Mouse (Mus musculus): ENCODE data around the gene Schip1. TPM values are rescaled to one million over a fixed set of nuclear protein-coding genes. Genes with fewer than 3 reads are reported as not detected.

The Schip1 gene
- polyA plus RNA-seq, 1 experiment from 2014 or later: 164 TPM

- H3K4me3 ChIP-seq (replicated peaks): no peak overlapping the region
- H3K27me3 ChIP-seq (replicated peaks): no peaks in the 10 kb centered on the region
- H3K9me3 ChIP-seq (replicated peaks): no peaks in the 10 kb centered on the region
- H3K36me3 ChIP-seq: peaks cover 2% of the 10 kb centered on the region; the same call in 1 of the 2 replicates
- ATAC-seq (ENCODE audit: low FRiP score): no peak
- no peak overlapping the region; the same call in 1 of the 2 replicates for H3K4me2 ChIP-seq
- H3K9ac ChIP-seq (replicated peaks): no peak overlapping the region
- H3K27ac ChIP-seq (replicated peaks): no peak overlapping the region
- 63% methylated on average over 12 of the region's 12 CpGs for WGBS
- H3K4me1 ChIP-seq: peaks cover 49% of the 10 kb centered on the region
Measured at GRCm38 (mm10) chr3:68593073-68593867, 528.7 kb downstream of the Schip1 start.

GRCm38 (mm10) chr3:68595316-68595925 is 530.8 kb downstream of the Schip1 start:
- WGBS: 55% methylated on average over 10 of the region's 10 CpGs
- H3K4me3 ChIP-seq (replicated peaks): no peak overlapping the region
- no peaks in the 10 kb centered on the region for H3K27me3 ChIP-seq (replicated peaks)
- H3K9ac ChIP-seq (replicated peaks): no peak overlapping the region
- H3K9me3 ChIP-seq (replicated peaks): no peaks in the 10 kb centered on the region
- H3K36me3 ChIP-seq: peaks cover 2% of the 10 kb centered on the region; the same call in 1 of the 2 replicates
- no peak overlapping the region for H3K27ac ChIP-seq (replicated peaks)
- ATAC-seq (ENCODE audit: low FRiP score): no peak
- peaks cover 38% of the 10 kb centered on the region for H3K4me1 ChIP-seq
- H3K4me2 ChIP-seq: no peak overlapping the region

GRCm38 (mm10) chr3:68596938-68597337 is 532.3 kb downstream of the Schip1 start:
- Histone ChIP-seq H3K4me1 (peaks cover 33% of the 10 kb centered on the region), H3K4me2 (no peak overlapping the region), H3K9me3 (replicated peaks) (no peaks in the 10 kb centered on the region), H3K9ac (replicated peaks) (no peak overlapping the region), H3K36me3 (peaks cover 2% of the 10 kb centered on the region; the same call in 1 of the 2 replicates), H3K27ac (replicated peaks) (no peak overlapping the region), H3K4me3 (replicated peaks) (no peak overlapping the region), H3K27me3 (replicated peaks) (no peaks in the 10 kb centered on the region)
- no peak for ATAC-seq (ENCODE audit: low FRiP score)
- 86% methylated on average over 4 of the region's 4 CpGs for WGBS

DNA sequence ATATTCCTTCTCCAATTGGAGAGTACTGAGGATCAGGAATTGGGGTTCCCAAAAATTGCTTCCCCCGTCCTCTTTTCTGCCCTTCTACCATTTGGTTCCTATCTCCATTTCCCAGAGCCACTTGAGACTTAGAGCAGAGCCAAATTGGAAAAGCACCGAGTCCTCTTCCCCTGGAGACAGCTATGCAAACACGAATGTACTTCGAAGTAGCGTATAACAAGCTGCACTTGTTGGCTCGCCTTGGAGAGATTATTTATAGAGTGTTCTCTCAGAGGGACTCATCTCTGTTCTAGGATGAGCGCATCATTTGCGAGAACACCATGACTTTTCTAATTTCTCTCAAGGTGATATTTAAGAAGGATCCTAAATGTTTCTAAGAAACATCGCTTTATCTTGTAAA is 538.3 kb downstream of the Schip1 start:
- H3K27ac ChIP-seq (replicated peaks): no peak overlapping the region
- no peaks in the 10 kb centered on the region for H3K9me3 ChIP-seq (replicated peaks)
- 57% methylated on average over 9 of the region's 9 CpGs for WGBS
- H3K36me3 ChIP-seq: 0 out of 2 replicates have a peak, but pooled peaks cover 3% of the 10 kb centered on the region
- no peaks in the 10 kb centered on the region for H3K27me3 ChIP-seq (replicated peaks)
- no peak overlapping the region for H3K4me2 ChIP-seq
- no peak overlapping the region for H3K9ac ChIP-seq (replicated peaks)
- peaks cover 29% of the 10 kb centered on the region for H3K4me1 ChIP-seq
- no peak for ATAC-seq (ENCODE audit: low FRiP score)
- no peak overlapping the region for H3K4me3 ChIP-seq (replicated peaks)

GRCm38 (mm10) chr3:68604467-68604866 is 539.9 kb downstream of the Schip1 start:
- Histone ChIP-seq H3K4me1 (peaks cover 34% of the 10 kb centered on the region), H3K36me3 (0 out of 2 replicates have a peak, but pooled peaks cover 3% of the 10 kb centered on the region), H3K9me3 (replicated peaks) (no peaks in the 10 kb centered on the region), H3K4me2 (no peak overlapping the region), H3K4me3 (replicated peaks) (no peak overlapping the region), H3K27me3 (replicated peaks) (no peaks in the 10 kb centered on the region), H3K27ac (replicated peaks) (peak overlapping the region; percentile 45; the same call in 1 of the 2 replicates), H3K9ac (replicated peaks) (no peak overlapping the region)
- WGBS: 61% methylated on average over 10 of the region's 10 CpGs
- ATAC-seq (ENCODE audit: low FRiP score): no peak

GRCm38 (mm10) chr3:68604962-68605361 is 540.4 kb downstream of the Schip1 start:
- H3K4me1 ChIP-seq: peaks cover 38% of the 10 kb centered on the region
- no peak overlapping the region for H3K4me2 ChIP-seq
- WGBS: 28% methylated on average over 10 of the region's 10 CpGs

DNA sequence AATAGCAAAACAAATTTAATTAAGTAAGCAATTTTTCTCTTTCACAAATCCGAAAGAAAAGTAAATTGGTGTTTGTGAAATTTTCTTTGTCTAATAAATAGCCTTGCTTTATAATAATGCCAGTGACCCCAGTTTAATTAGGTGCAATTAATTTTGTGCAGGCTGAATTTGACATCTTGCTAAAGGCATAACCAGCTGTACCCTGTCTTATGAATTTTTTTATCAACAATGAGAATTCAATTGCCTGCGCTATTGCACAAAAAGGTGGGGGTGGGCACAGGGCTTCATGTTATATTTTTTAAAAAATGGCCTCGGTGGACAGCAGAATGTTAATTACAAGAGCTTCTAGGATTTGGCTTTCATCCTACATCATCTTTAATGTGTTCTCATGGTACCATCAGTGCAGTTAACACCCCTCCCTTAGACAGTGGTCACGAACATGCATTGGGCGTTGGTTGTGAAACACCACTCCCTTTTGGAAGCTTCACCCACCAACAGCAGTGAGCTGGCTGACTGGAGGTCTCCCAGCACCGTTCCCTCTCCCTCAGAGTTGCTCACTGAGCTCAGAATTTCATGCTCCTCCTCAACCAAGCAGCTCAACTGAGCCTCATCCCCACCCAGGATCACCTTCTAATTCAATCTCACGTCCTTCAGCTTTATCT is 541.5 kb downstream of the Schip1 start:
- Histone ChIP-seq H3K4me3 (replicated peaks) (no peak overlapping the region), H3K4me1 (peaks cover 43% of the 10 kb centered on the region), H3K27ac (replicated peaks) (no peak overlapping the region; the same call in 1 of the 2 replicates), H3K27me3 (replicated peaks) (no peaks in the 10 kb centered on the region), H3K9ac (replicated peaks) (no peak overlapping the region), H3K4me2 (no peak overlapping the region), H3K36me3 (0 out of 2 replicates have a peak, but pooled peaks cover 3% of the 10 kb centered on the region), H3K9me3 (replicated peaks) (no peaks in the 10 kb centered on the region)
- 41% methylated on average over 7 of the region's 7 CpGs for WGBS
- no peak for ATAC-seq (ENCODE audit: low FRiP score)

More at GRCm38 (mm10) chr3:68604962-68605361, 540.4 kb downstream of the Schip1 start:
- no peaks in the 10 kb centered on the region for H3K9me3 ChIP-seq (replicated peaks)
- H3K36me3 ChIP-seq: 0 out of 2 replicates have a peak, but pooled peaks cover 3% of the 10 kb centered on the region
- H3K4me3 ChIP-seq (replicated peaks): no peak overlapping the region
- no peak for ATAC-seq (ENCODE audit: low FRiP score)
- H3K27ac ChIP-seq (replicated peaks): peak overlapping the region; percentile 45; the same call in 1 of the 2 replicates
- H3K27me3 ChIP-seq (replicated peaks): no peaks in the 10 kb centered on the region
- no peak overlapping the region for H3K9ac ChIP-seq (replicated peaks)

GRCm38 (mm10) chr3:68606730-68607129 is 542.1 kb downstream of the Schip1 start:
- Histone ChIP-seq H3K4me2 (no peak overlapping the region), H3K9ac (replicated peaks) (no peak overlapping the region), H3K4me3 (replicated peaks) (no peak overlapping the region), H3K36me3 (0 out of 2 replicates have a peak, but pooled peaks cover 3% of the 10 kb centered on the region), H3K4me1 (peaks cover 43% of the 10 kb centered on the region), H3K27me3 (replicated peaks) (no peaks in the 10 kb centered on the region), H3K9me3 (replicated peaks) (no peaks in the 10 kb centered on the region), H3K27ac (replicated peaks) (no peak overlapping the region)
- no peak for ATAC-seq (ENCODE audit: low FRiP score)
- WGBS: 94% methylated on average over 8 of the region's 8 CpGs

DNA sequence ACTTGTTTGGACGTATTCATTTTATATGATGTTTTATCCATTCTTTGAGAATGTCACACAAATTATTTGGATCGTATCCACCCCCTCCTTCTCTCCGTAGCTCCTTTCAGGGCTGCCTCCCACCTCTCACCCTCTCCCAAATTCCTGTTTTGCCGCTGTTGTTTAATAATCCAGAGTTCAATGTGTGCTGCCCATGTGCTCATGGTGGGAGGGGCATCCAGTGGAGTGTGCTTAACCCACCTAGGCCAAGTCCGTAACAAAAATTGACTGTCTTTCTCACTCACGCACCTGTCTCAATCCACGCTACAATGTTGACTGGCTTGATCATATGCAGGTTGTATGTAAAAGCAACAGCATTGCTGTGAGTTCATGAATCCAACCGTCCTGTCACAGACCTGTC is 542.7 kb downstream of the Schip1 start:
- WGBS: 91% methylated on average over 8 of the region's 8 CpGs

GRCm38 (mm10) chr3:68608848-68609497 is 544.4 kb downstream of the Schip1 start:
- Histone ChIP-seq H3K9me3 (replicated peaks) (no peaks in the 10 kb centered on the region), H3K9ac (replicated peaks) (no peak overlapping the region), H3K27me3 (replicated peaks) (no peaks in the 10 kb centered on the region), H3K4me3 (replicated peaks) (no peak overlapping the region), H3K27ac (replicated peaks) (no peak overlapping the region), H3K36me3 (0 out of 2 replicates have a peak, but pooled peaks cover 3% of the 10 kb centered on the region), H3K4me2 (no peak overlapping the region), H3K4me1 (peaks cover 29% of the 10 kb centered on the region)
- no peak for ATAC-seq (ENCODE audit: low FRiP score)
- WGBS: 68% methylated on average over 19 of the region's 19 CpGs

More for the DNA sequence above, 542.7 kb downstream of the Schip1 start:
- H3K9me3 ChIP-seq (replicated peaks): no peaks in the 10 kb centered on the region
- H3K4me3 ChIP-seq (replicated peaks): no peak overlapping the region
- no peak overlapping the region for H3K4me2 ChIP-seq
- H3K36me3 ChIP-seq: 0 out of 2 replicates have a peak, but pooled peaks cover 3% of the 10 kb centered on the region
- H3K27me3 ChIP-seq (replicated peaks): no peaks in the 10 kb centered on the region
- H3K9ac ChIP-seq (replicated peaks): no peak overlapping the region
- no peak for ATAC-seq (ENCODE audit: low FRiP score)
- H3K27ac ChIP-seq (replicated peaks): no peak overlapping the region
- peaks cover 39% of the 10 kb centered on the region for H3K4me1 ChIP-seq

GRCm38 (mm10) chr3:68610011-68610410 is 545.4 kb downstream of the Schip1 start:
- Histone ChIP-seq H3K9ac (replicated peaks) (no peak overlapping the region), H3K4me3 (replicated peaks) (no peak overlapping the region), H3K9me3 (replicated peaks) (no peaks in the 10 kb centered on the region), H3K4me2 (no peak overlapping the region), H3K36me3 (0 out of 2 replicates have a peak, but pooled peaks cover 3% of the 10 kb centered on the region), H3K27ac (replicated peaks) (no peak overlapping the region), H3K27me3 (replicated peaks) (no peaks in the 10 kb centered on the region), H3K4me1 (peaks cover 21% of the 10 kb centered on the region)
- WGBS: 44% methylated on average over 6 of the region's 6 CpGs
- ATAC-seq (ENCODE audit: low FRiP score): no peak

Data from neural tube, embryonic 15.5 days (tissue).